In genomic region chr2:61539378-61539777, GRCm38 (mm10) we compare ENCODE assay signal across 23 mouse cellular contexts. TPM values are rescaled to one million over a fixed set of nuclear protein-coding genes. Genes with fewer than 3 reads are reported as not detected.
DNase-seq lines count a peak whose midpoint lies in the region; ATAC-seq lines count a peak whose summit lies in the region.
"Had no signal": no experiment of that assay in that cellular context is flagged by ENCODE, and none has a peak within 500 bp of the region (broad histone marks: within the 10 kb centered on the region; RNA-seq: fewer than 3 reads in every experiment).

No protein-coding gene starts in this region.

- no peaks in the 10 kb centered on the region; the same call in 1 of the 2 replicates for H3K9me3 ChIP-seq in forebrain, embryonic 13.5 days (replicated peaks)
- H3K9me3 ChIP-seq in forebrain, embryonic 10.5 days: no peaks in the 10 kb centered on the region
- H3K9me3 ChIP-seq: heart, embryonic 12.5 days; hindbrain, embryonic 13.5 days had no signal

- H3K27ac ChIP-seq in forebrain, embryonic 13.5 days: no peak overlapping the region; the same call in 1 of the 2 replicates
- H3K27ac ChIP-seq in forebrain, embryonic 10.5 days: no peak overlapping the region
- H3K27ac ChIP-seq: gastrocnemius, adult 2 months; hindbrain, embryonic 13.5 days had no signal

- peak; percentile 83 for ATAC-seq in forebrain, embryonic 13.5 days
- ATAC-seq in activated CD4-positive, CD25-positive, alpha-beta regulatory T cell, adult 4 months: no peak
- ATAC-seq in erythroblast, adult 5-6 weeks (replicated peaks; ENCODE audit: low FRiP score, poor library complexity, severe bottlenecking): no peak
- ATAC-seq: CD4-positive, CD25-positive, alpha-beta regulatory T cell, adult 4 months; inflammation-experienced regulatory T-cells, adult 6 months had no signal

- no peak overlapping the region for H3K9ac ChIP-seq in forebrain, embryonic 13.5 days
- H3K9ac ChIP-seq: heart, embryonic 12.5 days; hindbrain, embryonic 13.5 days had no signal

- no peak for DNase-seq in forebrain, embryonic 10.5 days (ENCODE audit: extremely low spot score, low spot score)
- peak; percentile 3 for DNase-seq in brain, adult 2 months (ENCODE audit: low read depth, low spot score)
- DNase-seq in embryo, embryonic 11 days: peak; percentile 14
- DNase-seq in mesoderm, embryonic 11.5 days (ENCODE audit: low read depth, low spot score): peak; percentile 18
- DNase-seq in gastrocnemius, postnatal 4 days (ENCODE audit: low spot score in 2 of 2): no peak
- DNase-seq: adrenal gland, adult 2 months; cerebellum, adult 2 months; cerebellum, postnatal 25 days; gastrocnemius, adult 2 months; heart, adult 11 months; heart, postnatal 10 days; kidney, adult 18-20 months; kidney, postnatal 4 days; left cerebral cortex, postnatal 4 days; lung, postnatal 4 days had no signal

- no peaks in the 10 kb centered on the region for H3K36me3 ChIP-seq in forebrain, embryonic 13.5 days (ENCODE audit: poor library complexity, severe bottlenecking)
- no peaks in the 10 kb centered on the region for H3K36me3 ChIP-seq in forebrain, embryonic 10.5 days (replicated peaks)
- H3K36me3 ChIP-seq: heart, embryonic 12.5 days; hindbrain, embryonic 13.5 days had no signal

- no peaks in the 10 kb centered on the region for H3K4me1 ChIP-seq in forebrain, embryonic 13.5 days
- no peaks in the 10 kb centered on the region for H3K4me1 ChIP-seq in forebrain, embryonic 10.5 days
- H3K4me1 ChIP-seq: heart, embryonic 12.5 days; hindbrain, embryonic 13.5 days had no signal

- whole genome bisulfite sequencing in forebrain, embryonic 13.5 days: 10% methylated on average over 2 of the region's 2 CpGs
- 35% methylated on average over 2 of the region's 2 CpGs for WGBS in forebrain, embryonic 10.5 days

- no peak overlapping the region for H3K4me2 ChIP-seq in forebrain, embryonic 13.5 days
- H3K4me2 ChIP-seq: heart, embryonic 12.5 days; hindbrain, embryonic 13.5 days had no signal

- H3K27me3 ChIP-seq in forebrain, embryonic 13.5 days: no peaks in the 10 kb centered on the region
- no peaks in the 10 kb centered on the region for H3K27me3 ChIP-seq in forebrain, embryonic 10.5 days (ENCODE audit: poor library complexity, severe bottlenecking)
- H3K27me3 ChIP-seq: heart, embryonic 12.5 days; hindbrain, embryonic 13.5 days had no signal

- no peak overlapping the region for H3K4me3 ChIP-seq in forebrain, embryonic 13.5 days
- H3K4me3 ChIP-seq in forebrain, embryonic 10.5 days: no peak overlapping the region
- H3K4me3 ChIP-seq: erythroblast, embryonic 14.5 days; gastrocnemius, adult 2 months; heart, embryonic 12.5 days; hindbrain, embryonic 13.5 days had no signal

RNA-seq across cellular contexts. Expression of gene Tank, which starts 39.0 kb away (rescaled TPM):
- 27.6 and 31.2 TPM in 2 replicates for polyA plus RNA-seq in forebrain, embryonic 13.5 days (2015; fragmentation: Nextera tagmentation; extraction: Ambion mirVana)
- 25.3 and 26.9 TPM in 2 replicates for polyA plus RNA-seq in forebrain, embryonic 10.5 days (2016; fragmentation: Nextera tagmentation; extraction: Ambion mirVana)
- 100 to 1,000 TPM; 213 to 229 TPM for polyA plus RNA-seq in activated CD4-positive, CD25-positive, alpha-beta regulatory T cell, adult 4 months (2017; shearing (Covaris generic))
- total RNA-seq in gastrocnemius, postnatal 4 days (2021): 10 to 100 TPM; 17.5 to 22.0 TPM
- total RNA-seq in erythroblast, adult 5-6 weeks (2015; ENCODE audit: low replicate concordance): 88.4 and 102 TPM in 2 replicates
- total RNA-seq in erythroblast, adult 5-6 weeks (2017; ENCODE audit: low replicate concordance): 65.1 and 67.1 TPM in 2 replicates

Comparison
In these comparisons a context has a peak if more than half of its experiments do, and no peak if none do; other contexts are left out.
1. DNase-seq: peak in brain, adult 2 months (single experiment), embryo, embryonic 11 days (single experiment) and mesoderm, embryonic 11.5 days (single experiment); none in forebrain, embryonic 10.5 days (single experiment) and gastrocnemius, postnatal 4 days (0 of 2).